Mouse (Mus musculus) kidney, embryonic 16.5 days (tissue): ENCODE measurements at regions not wholly inside any gene's neighbourhood (a gene's known extent, or its start where the extent isn't known, plus 50 kb on each side); places are given as distances from the start of the nearest gene placed in this dataset.
A peak's percentile ranks its signal among the peaks of the same experiment; 100 is the strongest.
"Not testable (repeated sequence)": the region's sequence is repeated elsewhere in the genome, so short reads cannot be mapped to it uniquely, and the experiment has no call there.

Experiments used
- ATAC-seq: fragments of 200-750 bp; cut with Nextera tagmentation; 2 replicates; pipeline ENCODE4 v1.8.0; 2017; ENCODE audit warnings: moderate TSS enrichment; ENCODE audit not compliant: low FRiP score, low TSS enrichment
- H3K27ac ChIP-seq: fragments of 300-500 bp; sonication (generic); 2 replicates; pipeline ENCODE4 v1.5.1; 2014; ENCODE audit warnings: low read length
- H3K27me3 ChIP-seq: fragments of 300-500 bp; sonication (generic); 2 replicates; pipeline ENCODE4 v1.6.1; 2014; ENCODE audit warnings: low read length, control low read depth, mixed read lengths; ENCODE audit not compliant: insufficient read depth
- H3K36me3 ChIP-seq: fragments of 300-500 bp; sonication (generic); 2 replicates; pipeline ENCODE4 v1.6.1; 2014; ENCODE audit warnings: low read length, control low read depth, mixed read lengths; ENCODE audit not compliant: insufficient read depth
- H3K4me1 ChIP-seq: fragments of 300-500 bp; sonication (generic); 2 replicates; pipeline ENCODE4 v1.6.1; 2014; ENCODE audit warnings: low read length, control low read depth, mixed read lengths; ENCODE audit not compliant: insufficient read depth
- H3K4me2 ChIP-seq: fragments of 300-500 bp; sonication (generic); replicated peaks from 2 replicates; pipeline ENCODE4 v1.6.1; 2014; ENCODE audit warnings: low read depth, low read length
- H3K4me3 ChIP-seq: fragments of 300-500 bp; sonication (generic); 2 replicates; pipeline ENCODE4 v1.5.1; 2014; ENCODE audit warnings: mild to moderate bottlenecking, low read length
- H3K9ac ChIP-seq: fragments of 300-500 bp; sonication (generic); replicated peaks from 2 replicates; pipeline ENCODE4 v1.6.1; 2014; ENCODE audit warnings: low read length
- H3K9me3 ChIP-seq: fragments of 300-500 bp; sonication (generic); 2 replicates; pipeline ENCODE4 v1.6.1; 2016; ENCODE audit warnings: low read length, control low read depth
- WGBS: fragments of 180-500 bp; shearing (Covaris S2); extraction: QIAGEN DNeasy Blood & Tissue Kit; methylation state at CpG from one replicate; pipeline ENCODE4 v1.1.7; 2014; 5-methylcytosine and 5-hydroxymethylcytosine counted together

- Histone ChIP-seq H3K4me3 (no peak overlapping the region), H3K9ac (no peak overlapping the region), H3K27me3 (no peaks in the 10 kb centered on the region), H3K4me2 (no peak overlapping the region), H3K4me1 (no peaks in the 10 kb centered on the region), H3K27ac (no peak overlapping the region; the same call in 1 of the 2 replicates), H3K36me3 (no peaks in the 10 kb centered on the region), H3K9me3 (no peaks in the 10 kb centered on the region)
- 58% methylated on average over 1 of the region's 1 CpGs for WGBS
- peak; percentile 70; the same call in 1 of the 2 replicates for ATAC-seq
Observed at GRCm38 (mm10) chr9:4994549-4995141, 198.6 kb upstream of the Gria4 start.

GRCm38 (mm10) chr9:4979401-4979800 lies 183.4 kb upstream of the Gria4 start:
- not testable (repeated sequence) for H3K27ac ChIP-seq, H3K4me3 ChIP-seq, H3K27me3 ChIP-seq, H3K4me1 ChIP-seq, H3K9ac ChIP-seq, H3K4me2 ChIP-seq, H3K36me3 ChIP-seq, H3K9me3 ChIP-seq
- peak; percentile 84 for ATAC-seq
- 47% methylated on average over 8 of the region's 8 CpGs for WGBS

GRCm38 (mm10) chr9:4977537-4977936 lies 181.5 kb upstream of the Gria4 start:
- no peak overlapping the region for H3K27ac ChIP-seq
- H3K9me3 ChIP-seq: peaks cover 5% of the 10 kb centered on the region; the same call in 1 of the 2 replicates
- WGBS: 92% methylated on average over 31 of the region's 31 CpGs
- H3K4me3 ChIP-seq: no peak overlapping the region
- H3K4me2 ChIP-seq: no peak overlapping the region
- H3K27me3 ChIP-seq: no peaks in the 10 kb centered on the region
- no peaks in the 10 kb centered on the region for H3K4me1 ChIP-seq
- H3K9ac ChIP-seq: no peak overlapping the region
- ATAC-seq: no peak
- no peaks in the 10 kb centered on the region for H3K36me3 ChIP-seq

- Histone ChIP-seq H3K27ac (no peak overlapping the region), H3K9me3 (peaks cover 5% of the 10 kb centered on the region; the same call in 1 of the 2 replicates), H3K27me3 (no peaks in the 10 kb centered on the region), H3K9ac (no peak overlapping the region), H3K4me1 (no peaks in the 10 kb centered on the region), H3K36me3 (no peaks in the 10 kb centered on the region), H3K4me2 (no peak overlapping the region), H3K4me3 (no peak overlapping the region)
- no peak for ATAC-seq
- 74% methylated on average over 1 of the region's 1 CpGs for WGBS
Observed at GRCm38 (mm10) chr9:4975073-4975472, 179.0 kb upstream of the Gria4 start.

GRCm38 (mm10) chr9:4931861-4932260 lies 135.8 kb upstream of the Gria4 start:
- H3K4me1 ChIP-seq, H3K4me2 ChIP-seq, H3K9me3 ChIP-seq, H3K27ac ChIP-seq, H3K9ac ChIP-seq, ATAC-seq, H3K36me3 ChIP-seq, H3K27me3 ChIP-seq, H3K4me3 ChIP-seq: not testable (repeated sequence)
- 81% methylated on average over 1 of the region's 1 CpGs for WGBS

GRCm38 (mm10) chr9:4930362-4930761 lies 134.3 kb upstream of the Gria4 start:
- no peak for ATAC-seq
- H3K4me3 ChIP-seq: no peak overlapping the region
- H3K27ac ChIP-seq: no peak overlapping the region
- H3K9ac ChIP-seq: no peak overlapping the region
- no peaks in the 10 kb centered on the region for H3K4me1 ChIP-seq
- H3K36me3 ChIP-seq: no peaks in the 10 kb centered on the region
- no peaks in the 10 kb centered on the region for H3K9me3 ChIP-seq
- H3K4me2 ChIP-seq: no peak overlapping the region
- whole genome bisulfite sequencing: 88% methylated on average over 4 of the region's 4 CpGs
- no peaks in the 10 kb centered on the region for H3K27me3 ChIP-seq

- Histone ChIP-seq H3K9me3 (no peaks in the 10 kb centered on the region), H3K27me3 (no peaks in the 10 kb centered on the region), H3K4me2 (no peak overlapping the region), H3K4me3 (no peak overlapping the region), H3K9ac (no peak overlapping the region), H3K27ac (no peak overlapping the region), H3K4me1 (no peaks in the 10 kb centered on the region), H3K36me3 (no peaks in the 10 kb centered on the region)
- no peak for ATAC-seq
- WGBS: 78% methylated on average over 2 of the region's 2 CpGs
Observed at GRCm38 (mm10) chr9:4910543-4910942, 114.5 kb upstream of the Gria4 start.

- H3K4me1 ChIP-seq: no peaks in the 10 kb centered on the region
- WGBS: 80% methylated on average over 1 of the region's 1 CpGs
Observed at GRCm38 (mm10) chr9:4885479-4885878, 89.4 kb upstream of the Gria4 start.

More at GRCm38 (mm10) chr9:4885479-4885878, 89.4 kb upstream of the Gria4 start:
- Histone ChIP-seq H3K4me3 (no peak overlapping the region), H3K9me3 (no peaks in the 10 kb centered on the region), H3K36me3 (no peaks in the 10 kb centered on the region), H3K9ac (no peak overlapping the region), H3K4me2 (no peak overlapping the region), H3K27ac (no peak overlapping the region), H3K27me3 (no peaks in the 10 kb centered on the region)
- no peak for ATAC-seq
